8 mouse cellular contexts compared by ENCODE assay signal in the genomic region with DNA sequence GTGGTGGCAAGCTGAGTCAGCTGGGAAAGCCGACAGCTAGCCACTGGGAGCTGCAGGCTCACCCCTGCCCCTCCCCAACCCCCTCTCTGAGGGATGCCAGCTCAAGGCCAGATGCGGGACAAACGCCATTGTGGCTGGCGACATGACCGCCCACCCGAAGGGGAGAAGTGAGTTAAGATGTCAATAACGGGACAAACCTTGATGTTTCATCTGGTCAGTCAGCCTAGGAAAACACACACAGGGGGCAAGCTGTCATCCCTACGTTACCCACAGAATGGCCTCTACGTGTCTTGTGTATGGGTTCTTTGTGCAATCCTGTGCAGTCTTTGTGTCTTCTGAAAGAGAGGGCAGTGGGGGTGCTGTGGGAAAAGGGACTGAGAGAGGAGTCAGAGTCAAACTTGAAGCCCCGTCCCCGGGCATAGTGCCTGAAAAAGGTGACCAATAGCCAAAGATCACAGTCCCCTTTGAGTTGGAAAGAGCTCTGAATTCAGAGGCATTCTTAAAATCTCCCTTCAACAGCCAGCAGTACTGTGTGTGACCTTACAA. TPM values are rescaled to one million over a fixed set of nuclear protein-coding genes. Genes with fewer than 3 reads are reported as not detected.
DNase-seq lines count a peak whose midpoint lies in the region; ATAC-seq and TF ChIP-seq lines count a peak whose summit lies in the region.

No protein-coding gene starts in this region.

- WGBS in thymus, adult 2 months = 5% methylated on average over 11 of the region's 11 CpGs
- 3% methylated on average over 11 of the region's 11 CpGs for WGBS in limb, embryonic 11.5 days
- 7% methylated on average over 11 of the region's 11 CpGs for WGBS in olfactory bulb, adult 2 months

- H3K4me2 ChIP-seq in limb, embryonic 11.5 days (ENCODE audit: low read depth, severe bottlenecking) = peak overlapping the region; percentile 75

- peak overlapping the region; percentile 52 for H3K9ac ChIP-seq in limb, embryonic 11.5 days (ENCODE audit: low read length)

- H3K36me3 ChIP-seq in thymus, adult 2 months (ENCODE audit: control insufficient read depth, insufficient read depth, low read length) = no peaks in the 10 kb centered on the region
- no peaks in the 10 kb centered on the region for H3K36me3 ChIP-seq in limb, embryonic 11.5 days (ENCODE audit: control insufficient read depth, insufficient read depth, low read length)

- H3K9me3 ChIP-seq in limb, embryonic 11.5 days (ENCODE audit: control insufficient read depth, low read length) = no peaks in the 10 kb centered on the region

- peak; percentile 43 for DNase-seq in adrenal gland, postnatal 10 days
- DNase-seq in adrenal gland, adult (ENCODE audit: inconsistent age in 2 of 2, low spot score in 1 of 2) = no peak
- DNase-seq in thymus, adult 2 months = no peak
- no peak for DNase-seq in thymus, postnatal 10 days (ENCODE audit: low spot score in 2 of 2)
- no peak for DNase-seq in limb, embryonic 11.5 days (ENCODE audit: low spot score)
- no peak for DNase-seq in layer of hippocampus, adult 9-10 months (ENCODE audit: low spot score)
- no peak for DNase-seq in gastrocnemius, postnatal 36 days

- intact Hi-C loops in gastrocnemius, postnatal 36 days (cut with DNase I) = loop anchor here (5.0 kb wide), 1 partner anchor 35 kb away; no protein-coding TSS in a partner anchor

- ATAC-seq in limb, embryonic 11.5 days (ENCODE audit: insufficient number of reproducible peaks, low FRiP score, low TSS enrichment, low read depth) = no peak

- no peak overlapping the region for H3K27ac ChIP-seq in thymus, adult 2 months (ENCODE audit: control insufficient read depth, insufficient read depth, low read length)
- H3K27ac ChIP-seq in limb, embryonic 11.5 days (replicated peaks; ENCODE audit: low read depth, low read length) = peak overlapping the region; percentile 77; the same call in 1 of the 2 replicates
- H3K27ac ChIP-seq in olfactory bulb, adult 2 months (ENCODE audit: insufficient read depth, low read depth, low read length) = peak overlapping the region; percentile 58

- no peaks in the 10 kb centered on the region for H3K27me3 ChIP-seq in thymus, adult 2 months (ENCODE audit: control insufficient read depth, insufficient read depth, low read length)
- H3K27me3 ChIP-seq in limb, embryonic 11.5 days (ENCODE audit: control insufficient read depth, insufficient read depth, low read length) = no peaks in the 10 kb centered on the region

- peak overlapping the region; percentile 55 for H3K4me3 ChIP-seq in thymus, adult 2 months (ENCODE audit: control insufficient read depth, insufficient read depth, low read length)
- peak overlapping the region; percentile 32 for H3K4me3 ChIP-seq in limb, embryonic 11.5 days (ENCODE audit: low read depth, low read length)
- H3K4me3 ChIP-seq in olfactory bulb, adult 2 months (ENCODE audit: insufficient read depth, low read depth, low read length) = peak overlapping the region; percentile 49

- TF ChIP-seq CTCF in thymus, adult 2 months (IDR thresholded peaks at IDR 0.05; ENCODE audit: borderline replicate concordance, control insufficient read depth, extremely low read depth, insufficient read depth, low read length, poor library complexity) = no peak
- TF ChIP-seq CTCF in olfactory bulb, adult 2 months (IDR thresholded peaks at IDR 0.05; ENCODE audit: insufficient read depth, low read depth, low read length) = no peak

- peaks cover 14% of the 10 kb centered on the region for H3K4me1 ChIP-seq in thymus, adult 2 months (replicated peaks; ENCODE audit: control insufficient read depth, insufficient read depth, low read length)
- peaks cover 19% of the 10 kb centered on the region for H3K4me1 ChIP-seq in limb, embryonic 11.5 days (ENCODE audit: control insufficient read depth, insufficient read depth, low read length)
- peaks cover 17% of the 10 kb centered on the region for H3K4me1 ChIP-seq in olfactory bulb, adult 2 months (ENCODE audit: control insufficient read depth, insufficient read depth, low read length)

- TF ChIP-seq POLR2A in thymus, adult 2 months (IDR thresholded peaks at IDR 0.05; ENCODE audit: control insufficient read depth, extremely low read depth, insufficient read depth, low read length, poor library complexity) = no peak
- 0 out of 2 replicates have a peak, but pooled peaks have one; percentile 10 for TF ChIP-seq POLR2A in olfactory bulb, adult 2 months (IDR thresholded peaks at IDR 0.05; ENCODE audit: insufficient read depth, low read depth, low read length)

RNA-seq across cellular contexts. Expression of a gene that starts 49.4 kb away (rescaled TPM):
- total RNA-seq in adrenal gland, postnatal 10 days (2021) = 10 to 100 TPM; 65.7 to 80.1 TPM
- 104 and 127 TPM in 2 replicates for polyA plus RNA-seq in thymus, adult 2 months (2012; rRNA removed)
- 60.0 and 62.2 TPM in 2 replicates for polyA plus RNA-seq in limb, embryonic 11.5 days (2014; fragmentation: Nextera tagmentation; extraction: Ambion mirVana)
- polyA plus RNA-seq in olfactory bulb, adult 2 months (2012; ENCODE audit: insufficient read depth, insufficient read length, low replicate concordance, missing spikeins) = 52.6 TPM in 1 of 2 replicates, not detected in the other
- total RNA-seq in gastrocnemius, postnatal 36 days (2021) = 10 to 100 TPM; 47.5 to 68.0 TPM
